Mouse (Mus musculus) megakaryocyte-erythroid progenitor cell, adult 5 weeks (primary cell): ENCODE data around the gene Rassf8. TPM values are rescaled to one million over a fixed set of nuclear protein-coding genes. Genes with fewer than 3 reads are reported as not detected.

Experiments used
- polyA plus RNA-seq: library from polyadenylated mRNA; stranded (reverse); fragments of >175 nt; gene quantifications from 2 replicates; pipeline ENCODE4 v1.2.3, GENCODE M21; 2012

Gene Rassf8
- 4.5 and 5.1 TPM in 2 replicates for polyA plus RNA-seq

GRCm38 (mm10) chr6:145746132-145746849 is at the start of gene Rassf8:
Gene Rassf8 (plus strand): TSS chr6:145746748.

GRCm38 (mm10) chr6:145865289-145865885 is 118.8 kb downstream of the Rassf8 start, which contains the start of gene Bhlhe41:
Gene Bhlhe41 (minus strand): TSS chr6:145865558.

Other genes with a start within 250 kb of the Rassf8 start
- 0.10 TPM in 1 of 2 replicates, not detected in the other for gene Lmntd1, start 132.4 kb upstream of the Rassf8 start, polyA plus RNA-seq
- gene Tuba3b, start 131.0 kb upstream of the Rassf8 start, polyA plus RNA-seq: not detected in 2 replicates
- 0.95 and 1.2 TPM in 2 replicates for gene Bhlhe41, start 118.8 kb downstream of the Rassf8 start, polyA plus RNA-seq
- gene Sspn, start 184.9 kb downstream of the Rassf8 start, polyA plus RNA-seq: not detected in 2 replicates